Mouse (Mus musculus) spleen, adult 10 weeks (tissue): ENCODE measurements around the gene Tent5d. TPM values are rescaled to one million over a fixed set of nuclear protein-coding genes. Genes with fewer than 3 reads are reported as not detected.

Source experiments
- polyA plus RNA-seq: library from polyadenylated mRNA; stranded (reverse); fragments of 350-450 nt; fragmentation: Illumina TruSeq; extraction: RNeasy Lipid Tissue Mini Kit (QIAGEN cat#74804); gene quantifications from one replicate; pipeline ENCODE4 v1.2.3, GENCODE M21; 2015; ENCODE audit warnings: low replicate concordance; ENCODE audit not compliant: insufficient read depth

Gene Tent5d
- polyA plus RNA-seq: not detected

DNA sequence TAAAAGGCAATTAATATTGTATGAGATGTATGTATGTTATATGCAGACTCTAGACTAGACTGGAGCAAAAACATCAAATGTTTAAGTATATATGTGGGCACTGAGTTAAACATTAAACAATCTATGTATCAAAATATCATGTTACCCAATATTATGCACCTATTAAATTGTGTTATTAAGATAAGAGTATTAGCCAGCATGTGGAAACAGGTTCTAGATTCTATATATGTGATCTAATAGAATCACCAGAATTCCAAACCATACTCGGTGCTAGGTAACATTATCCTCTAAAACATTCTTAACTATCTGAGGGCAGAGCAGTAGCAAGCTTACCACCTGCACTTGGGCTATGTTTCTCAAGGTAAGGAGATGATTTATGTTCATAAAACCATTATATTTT, at the start of gene Tent5d:
Gene Tent5d, plus strand, starts transcription at position 301 of the 400 bp plus-strand sequence.

DNA sequence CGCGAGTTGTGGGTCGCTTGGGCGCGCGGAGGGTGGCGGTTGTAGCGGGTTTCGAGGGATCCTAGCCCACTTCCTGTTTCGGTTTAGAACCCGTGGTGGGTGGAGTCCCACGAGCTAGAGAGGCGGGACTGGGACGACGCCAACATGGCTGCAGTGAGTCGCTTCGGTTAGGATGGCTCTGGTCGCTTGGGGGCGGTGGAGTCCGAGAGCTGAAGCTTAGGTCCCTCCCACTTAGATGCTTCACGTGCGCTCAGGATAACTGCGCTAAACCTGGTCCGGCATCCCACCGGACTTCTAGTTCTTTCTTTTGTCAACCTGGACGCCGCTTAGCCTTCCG, 23.8 kb downstream of the Tent5d start, which contains the start of gene 2610002M06Rik:
Gene 2610002M06Rik, minus strand, starts transcription at position 117 of the 337 bp plus-strand sequence.

Other genes with a start within 250 kb of the Tent5d start
- not detected for gene Tbx22, start 124.6 kb upstream of the Tent5d start, polyA plus RNA-seq
- gene 2610002M06Rik, start 23.7 kb downstream of the Tent5d start, polyA plus RNA-seq: 19.8 TPM
- not detected for gene Gm732, start 155.9 kb downstream of the Tent5d start, polyA plus RNA-seq